Mouse (Mus musculus): ENCODE measurements around the gene Gpcpd1. TPM values are rescaled to one million over a fixed set of nuclear protein-coding genes. Genes with fewer than 3 reads are reported as not detected.

Gene Gpcpd1
- total RNA-seq, 4 experiments from 2014 or later = 207 to 271 (median 240) TPM

- no peak for DNase-seq (ENCODE audit: low spot score in 2 of 2)
These were observed 69.3 kb downstream of the Gpcpd1 start for GRCm38 (mm10) chr2:132518021-132518901.

GRCm38 (mm10) chr2:132517194-132517836 lies 70.2 kb downstream of the Gpcpd1 start:
- no peak for DNase-seq (ENCODE audit: low spot score in 2 of 2)

- peak in 1 of 2 experiments; percentile 13 for DNase-seq (ENCODE audit: low spot score in 2 of 2)
These were observed 71.1 kb downstream of the Gpcpd1 start for GRCm38 (mm10) chr2:132516130-132517030.

GRCm38 (mm10) chr2:132515607-132516006 lies 71.9 kb downstream of the Gpcpd1 start:
- no peak for DNase-seq (ENCODE audit: low spot score in 2 of 2)

- DNase-seq (ENCODE audit: low spot score in 2 of 2) = no peak
These were observed 72.5 kb downstream of the Gpcpd1 start for GRCm38 (mm10) chr2:132515076-132515475.

- DNase-seq (ENCODE audit: low spot score in 2 of 2) = no peak
These were observed 73.2 kb downstream of the Gpcpd1 start for GRCm38 (mm10) chr2:132514353-132514752.

GRCm38 (mm10) chr2:132513371-132514181 lies 74.0 kb downstream of the Gpcpd1 start:
- DNase-seq (ENCODE audit: low spot score in 2 of 2) = no peak

GRCm38 (mm10) chr2:132512977-132513351 lies 74.6 kb downstream of the Gpcpd1 start:
- no peak for DNase-seq (ENCODE audit: low spot score in 2 of 2)

- no peak for DNase-seq (ENCODE audit: low spot score in 2 of 2)
These were observed 75.2 kb downstream of the Gpcpd1 start for GRCm38 (mm10) chr2:132512051-132512976.

- no peak for DNase-seq (ENCODE audit: low spot score in 2 of 2)
These were observed 76.3 kb downstream of the Gpcpd1 start for GRCm38 (mm10) chr2:132511011-132511818.

- no peak for DNase-seq (ENCODE audit: low spot score in 2 of 2)
These were observed 77.8 kb downstream of the Gpcpd1 start for GRCm38 (mm10) chr2:132509714-132510113.

GRCm38 (mm10) chr2:132509261-132509660 lies 78.3 kb downstream of the Gpcpd1 start:
- DNase-seq (ENCODE audit: low spot score in 2 of 2) = no peak

GRCm38 (mm10) chr2:132507521-132507920 lies 80.0 kb downstream of the Gpcpd1 start:
- DNase-seq (ENCODE audit: low spot score in 2 of 2) = no peak

GRCm38 (mm10) chr2:132507091-132507490 lies 80.4 kb downstream of the Gpcpd1 start:
- no peak for DNase-seq (ENCODE audit: low spot score in 2 of 2)

GRCm38 (mm10) chr2:132505828-132506227 lies 81.7 kb downstream of the Gpcpd1 start:
- DNase-seq (ENCODE audit: low spot score in 2 of 2) = no peak

- DNase-seq (ENCODE audit: low spot score in 2 of 2) = no peak
These were observed 89.2 kb downstream of the Gpcpd1 start for GRCm38 (mm10) chr2:132498344-132498743.

GRCm38 (mm10) chr2:132497412-132498135 lies 90.0 kb downstream of the Gpcpd1 start:
- no peak for DNase-seq (ENCODE audit: low spot score in 2 of 2)

GRCm38 (mm10) chr2:132493184-132493583 lies 94.3 kb downstream of the Gpcpd1 start:
- no peak for DNase-seq (ENCODE audit: low spot score in 2 of 2)
